Mouse (Mus musculus) A20 (cell line): ENCODE measurements around the gene Dhdds.

Source experiments
- DNase-seq: peaks from one replicate; pipeline ENCODE4 v3.0.0-alpha.2; 2011; ENCODE audit warnings: low read depth, low spot score

Gene Dhdds

DNA sequence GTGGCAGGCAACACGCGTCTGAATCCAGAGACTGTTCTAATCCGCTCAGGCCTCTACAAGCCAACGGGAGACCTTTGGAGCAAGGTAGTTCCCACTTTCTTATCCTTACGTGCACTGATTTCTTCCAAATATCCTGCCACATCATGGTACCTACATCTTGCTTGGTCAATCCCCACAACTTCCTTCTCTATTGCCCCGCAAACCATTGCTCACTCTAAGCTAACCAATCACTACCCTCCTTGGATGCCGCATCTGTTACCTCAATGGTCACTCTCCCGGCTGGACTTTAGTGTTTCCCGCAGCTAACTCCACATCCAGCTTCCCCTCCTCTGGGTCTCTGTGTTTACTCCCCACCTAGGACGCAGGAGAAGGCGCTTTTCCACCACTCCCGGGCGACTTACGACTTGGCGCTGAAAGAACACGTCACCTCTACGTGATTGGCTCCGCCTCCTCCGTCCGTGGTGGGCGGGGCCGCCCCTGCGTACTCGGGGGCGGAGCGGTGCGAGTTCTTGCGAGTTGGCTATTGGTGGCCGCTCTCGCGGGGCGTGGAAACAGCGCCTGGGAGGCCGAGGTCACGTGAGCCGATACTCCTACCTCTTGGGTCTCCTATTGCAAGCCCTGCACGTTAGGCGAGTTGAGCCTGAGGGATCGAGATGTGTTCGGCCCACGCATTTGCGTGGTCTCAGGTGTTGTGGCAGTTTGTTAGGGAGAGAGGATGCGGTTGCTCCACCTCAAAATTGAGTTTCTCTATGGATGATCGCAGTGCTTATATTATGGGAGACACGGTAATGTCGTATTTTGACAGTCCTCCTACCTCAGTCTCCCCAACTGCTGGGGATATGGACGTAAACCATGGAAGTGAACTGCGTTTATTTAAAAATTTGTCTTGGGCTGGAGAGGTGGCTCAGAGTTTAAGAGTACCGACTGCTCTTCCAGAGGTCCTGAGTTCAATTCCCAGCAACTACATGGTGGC, at the start of gene Dhdds:
Gene Dhdds, minus strand, starts transcription at position 453 of the 973 bp plus-strand sequence.
- DNase-seq: peak; percentile 98

GRCm38 (mm10) chr4:134047648-134048047, 46.9 kb upstream of the Dhdds start:
- DNase-seq: no peak

DNA sequence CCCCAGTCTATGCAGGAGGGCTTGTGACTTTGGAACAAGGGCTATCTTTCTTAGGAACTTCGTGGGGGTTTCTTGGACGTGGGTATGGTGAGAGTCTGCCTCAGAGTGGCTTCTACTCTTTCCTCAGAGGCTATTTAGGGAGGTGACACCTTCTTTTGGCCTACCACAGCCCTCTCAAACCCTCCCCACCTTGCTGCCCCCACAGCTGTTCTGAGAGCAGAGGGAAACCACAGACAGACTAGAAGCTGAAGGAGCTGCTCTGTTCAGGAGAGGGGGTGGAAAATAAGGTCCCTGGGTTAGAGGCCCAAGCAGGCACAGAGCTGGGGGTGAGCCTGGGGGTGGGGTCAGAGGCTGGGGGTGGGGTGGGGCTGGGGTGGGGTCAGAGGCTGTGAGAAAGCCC, 42.3 kb upstream of the Dhdds start:
- no peak for DNase-seq

DNA sequence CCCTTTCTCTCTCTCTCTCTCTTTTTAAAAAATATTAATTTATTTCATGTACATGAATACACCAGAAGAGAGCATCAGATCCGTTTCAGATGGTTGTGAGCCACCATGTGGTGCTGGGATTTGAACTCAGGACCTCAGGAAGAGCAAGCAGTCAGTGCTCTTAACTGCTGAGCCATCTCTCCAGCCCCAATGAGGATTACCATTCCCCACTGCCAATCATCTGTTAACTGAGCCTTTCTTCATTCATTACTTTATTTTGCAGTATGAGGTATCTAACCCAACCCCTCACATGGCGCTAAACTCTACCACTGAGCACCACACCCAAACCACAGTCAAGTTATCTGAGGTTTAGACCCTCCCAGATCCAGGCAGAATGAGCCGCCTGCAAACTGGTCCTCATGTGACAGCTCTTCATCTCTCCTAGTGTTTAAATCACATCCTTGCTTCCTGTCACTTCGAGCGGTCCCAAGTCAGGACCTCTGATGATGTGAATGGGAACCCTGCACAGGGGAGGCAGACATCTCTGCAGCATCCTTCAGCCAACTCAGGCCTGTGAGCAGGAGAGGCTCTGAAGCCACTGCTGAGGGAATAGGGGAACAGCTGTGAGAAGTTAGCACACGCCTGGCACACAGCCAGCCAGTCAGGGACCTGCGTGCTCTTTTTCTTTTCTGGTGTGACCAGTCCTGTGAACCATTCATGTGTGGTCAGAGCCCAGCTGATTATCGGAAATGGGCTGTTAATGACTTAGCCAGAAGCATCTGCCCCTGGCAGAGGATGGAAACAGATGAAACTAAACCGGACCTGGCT, 40.8 kb upstream of the Dhdds start:
- no peak for DNase-seq

DNA sequence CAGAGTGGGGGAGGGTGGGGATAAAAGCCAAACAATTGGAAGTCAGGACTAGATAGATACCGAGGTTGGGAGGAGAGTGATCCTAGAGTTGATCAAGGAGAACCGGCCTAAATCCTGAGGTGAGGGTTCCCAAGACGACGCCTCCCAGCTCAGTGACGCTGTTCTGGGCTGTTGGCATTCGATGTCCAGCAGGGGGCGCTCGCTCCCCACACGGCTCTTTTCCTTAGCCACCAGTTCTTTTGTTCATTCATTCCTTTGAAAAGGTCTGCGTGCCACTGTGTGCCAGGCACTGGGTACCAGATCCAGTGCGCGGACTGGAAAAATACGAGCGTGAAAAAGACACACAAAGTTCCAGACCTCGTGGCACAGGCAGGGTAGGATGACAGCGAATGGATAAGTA, 35.2 kb upstream of the Dhdds start:
- peak; percentile 63 for DNase-seq

GRCm38 (mm10) chr4:134025802-134026201, 25.1 kb upstream of the Dhdds start:
- no peak for DNase-seq

DNA sequence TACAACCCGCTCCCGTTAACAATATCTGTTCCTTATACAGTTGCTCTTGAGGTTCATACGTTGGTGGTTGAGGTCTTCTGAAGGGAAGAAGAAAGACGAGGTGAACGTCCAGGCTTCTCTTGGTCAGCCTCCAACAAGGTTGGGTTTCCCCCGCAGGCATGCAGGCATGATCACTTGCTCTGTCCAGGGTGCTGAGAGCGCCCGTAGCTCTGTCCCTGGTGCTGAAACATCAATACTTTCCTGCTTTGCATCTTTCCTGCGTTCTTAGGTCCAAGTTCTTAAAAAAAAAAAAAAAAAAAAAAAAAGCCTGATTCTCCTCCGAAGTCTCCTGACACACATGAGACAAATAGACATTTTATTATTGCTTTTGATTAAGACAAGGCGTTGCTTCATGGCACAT, 19.9 kb upstream of the Dhdds start:
- peak; percentile 53 for DNase-seq

DNA sequence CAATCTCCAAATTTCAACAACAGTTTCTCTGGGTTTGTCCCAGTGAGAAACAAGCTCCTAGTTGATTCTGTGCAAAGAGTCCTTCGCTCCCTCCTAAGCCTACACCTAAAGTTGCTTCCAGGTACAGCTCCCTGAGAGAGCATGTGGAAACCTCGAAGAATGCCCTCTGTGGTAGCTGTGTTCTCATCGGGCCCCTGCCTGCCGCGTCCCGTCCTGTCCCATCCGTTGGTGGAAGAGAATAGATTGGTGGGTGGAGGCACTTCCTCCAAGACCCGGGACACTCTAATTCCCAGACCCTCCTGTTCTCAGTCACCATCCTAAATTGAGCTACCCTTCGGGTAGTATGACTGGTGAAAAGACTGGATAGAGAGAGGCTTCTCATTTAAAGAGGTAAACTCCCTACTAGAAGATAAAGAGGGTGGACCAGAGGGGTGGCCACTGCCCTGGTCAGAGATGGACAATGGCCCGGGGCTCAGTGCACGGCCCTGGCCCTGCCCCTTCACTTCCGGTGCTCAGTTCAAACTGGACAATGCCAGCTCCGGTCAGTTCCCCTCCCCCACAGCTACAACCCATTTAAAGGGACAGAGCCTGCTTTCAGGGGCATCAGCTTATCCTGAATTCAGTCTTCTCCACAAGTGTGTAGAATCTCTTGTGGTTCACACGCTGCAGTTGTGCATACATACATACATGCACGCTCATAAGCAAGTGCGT, 19.1 kb upstream of the Dhdds start:
- no peak for DNase-seq

DNA sequence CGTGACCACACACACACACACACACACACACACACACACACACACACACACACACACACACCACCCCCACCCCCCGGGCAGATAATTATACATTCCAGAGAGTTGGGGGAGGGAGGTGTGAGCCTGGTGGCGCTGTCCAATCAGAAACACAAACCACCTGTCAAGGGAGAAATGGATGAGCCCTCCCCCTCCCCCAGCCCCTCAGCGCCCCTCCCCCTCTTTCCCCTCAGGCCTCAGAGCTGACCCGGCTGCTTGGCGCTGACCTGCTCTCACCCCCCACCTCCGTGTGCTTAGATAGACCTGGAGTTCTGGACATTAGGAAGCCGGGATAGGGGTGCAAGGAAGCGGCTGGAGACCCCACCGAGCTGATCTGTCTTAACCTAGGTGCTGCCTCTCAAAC, 18.5 kb upstream of the Dhdds start:
- DNase-seq: no peak

- no peak for DNase-seq
Observed at GRCm38 (mm10) chr4:134018779-134019145, 18.0 kb upstream of the Dhdds start, which contains the start of gene Lin28a. Gene Lin28a, minus strand, starts transcription at chr4:134018841.

DNA sequence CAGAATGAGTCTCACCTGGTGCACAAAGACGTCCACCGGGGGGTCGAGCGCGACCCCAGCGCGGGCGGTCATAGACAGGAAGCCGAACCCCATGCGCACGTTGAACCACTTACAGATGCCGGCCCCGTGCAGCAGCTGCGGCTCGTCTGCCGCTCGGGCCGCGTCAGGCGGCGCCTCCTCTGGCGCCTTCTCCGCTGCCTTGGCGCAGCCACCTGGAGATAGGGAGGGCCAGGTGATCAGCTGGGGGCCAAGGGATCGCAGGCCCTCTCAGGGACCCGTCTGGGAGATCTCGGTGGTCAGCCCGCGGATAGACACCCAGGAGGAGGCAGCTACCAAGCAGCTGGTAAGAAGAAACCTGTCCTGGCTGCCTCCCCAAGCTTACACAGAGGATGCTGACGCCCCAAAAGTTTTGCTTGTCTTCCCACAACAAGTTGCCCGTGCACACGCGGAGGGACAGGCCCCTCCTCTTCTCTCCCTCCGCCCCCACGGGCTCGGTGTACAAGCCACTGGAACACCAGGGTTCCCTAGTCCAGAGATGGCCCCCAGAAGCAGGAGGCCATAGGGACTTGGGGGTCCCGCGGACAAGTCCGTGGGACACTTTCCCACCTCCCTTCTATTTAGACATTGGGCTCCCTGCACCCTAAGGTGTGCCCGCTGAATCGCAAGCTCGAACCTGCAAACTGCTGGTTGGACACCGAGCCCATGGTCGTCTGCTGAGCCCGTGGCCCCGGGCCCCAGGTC, 17.5 kb upstream of the Dhdds start:
- no peak for DNase-seq

DNA sequence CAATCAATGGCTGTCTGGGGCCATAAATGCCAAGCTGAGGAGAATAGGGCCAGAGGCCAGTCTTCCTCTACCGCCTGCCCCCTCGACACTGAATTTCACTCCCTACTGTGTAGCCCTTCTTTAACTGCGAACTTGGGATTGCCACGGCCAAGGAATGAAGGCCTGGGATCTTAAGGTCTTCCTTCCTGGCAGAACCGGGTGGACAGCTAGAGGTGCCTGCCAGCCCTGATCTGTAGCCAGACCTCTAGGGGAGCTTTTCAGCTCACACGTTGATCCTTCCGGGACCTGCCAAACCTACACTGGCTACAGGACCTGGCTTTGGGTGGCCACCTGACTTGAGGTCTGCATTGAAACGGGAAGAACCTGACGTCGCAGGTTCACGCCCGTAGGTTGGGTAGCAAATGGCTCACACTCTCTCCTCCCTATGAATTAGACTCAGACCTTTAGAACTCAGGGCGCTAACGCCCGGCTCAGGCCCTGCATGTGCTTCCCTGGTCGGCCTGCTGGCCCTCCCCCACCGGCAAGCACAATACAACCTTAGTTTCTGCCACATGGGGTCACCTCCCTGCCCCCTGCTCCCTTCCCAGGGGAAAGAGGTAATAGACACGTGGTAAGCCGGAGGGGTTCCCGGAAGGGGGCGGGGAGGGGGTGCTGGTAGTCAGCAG, 16.6 kb upstream of the Dhdds start:
- DNase-seq: no peak

GRCm38 (mm10) chr4:134016767-134017166, 16.0 kb upstream of the Dhdds start:
- DNase-seq: no peak

DNA sequence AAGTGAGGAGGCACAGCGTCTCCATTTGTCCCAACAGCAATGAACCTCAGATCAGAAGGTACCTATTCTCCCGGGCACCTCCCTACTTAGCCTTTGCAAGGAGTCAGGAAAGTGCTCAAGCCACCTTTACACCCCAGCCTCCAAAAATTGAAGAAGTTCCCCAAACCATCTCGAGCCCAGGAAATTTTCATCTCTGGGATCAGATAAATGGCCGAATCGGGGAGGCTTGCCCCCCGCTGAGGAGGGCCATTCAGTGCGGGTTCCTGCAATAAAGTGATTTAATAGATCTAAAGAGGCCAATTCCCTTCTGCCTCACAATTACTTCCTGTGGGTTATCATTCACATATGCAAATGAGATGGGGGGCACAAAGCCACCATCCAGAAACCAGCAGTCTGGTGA, 15.5 kb upstream of the Dhdds start:
- no peak for DNase-seq

- peak; percentile 53 for DNase-seq
Observed at GRCm38 (mm10) chr4:134012858-134013528, 12.3 kb upstream of the Dhdds start.

- no peak for DNase-seq
Observed at GRCm38 (mm10) chr4:134011450-134012414, 11.0 kb upstream of the Dhdds start.

DNA sequence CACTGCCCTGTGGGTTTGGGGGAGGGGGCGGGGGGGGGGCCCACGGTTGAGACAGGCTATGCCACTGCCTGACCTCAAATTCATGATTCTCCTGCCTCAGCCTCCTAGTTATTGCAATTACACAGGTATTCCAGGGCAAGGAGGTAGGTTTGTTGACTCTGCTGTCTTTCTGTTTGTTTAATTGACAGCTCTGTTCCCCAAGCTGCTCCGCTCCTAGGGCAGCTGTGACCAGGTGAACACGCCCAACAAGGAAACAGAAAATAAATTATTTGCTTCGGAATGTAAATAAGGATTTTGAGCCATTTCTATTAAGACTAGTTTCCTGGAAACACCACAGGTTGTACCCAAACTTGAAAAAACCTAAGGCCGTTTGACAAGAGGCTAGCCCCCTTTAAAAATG, 9.0 kb upstream of the Dhdds start:
- DNase-seq: no peak

DNA sequence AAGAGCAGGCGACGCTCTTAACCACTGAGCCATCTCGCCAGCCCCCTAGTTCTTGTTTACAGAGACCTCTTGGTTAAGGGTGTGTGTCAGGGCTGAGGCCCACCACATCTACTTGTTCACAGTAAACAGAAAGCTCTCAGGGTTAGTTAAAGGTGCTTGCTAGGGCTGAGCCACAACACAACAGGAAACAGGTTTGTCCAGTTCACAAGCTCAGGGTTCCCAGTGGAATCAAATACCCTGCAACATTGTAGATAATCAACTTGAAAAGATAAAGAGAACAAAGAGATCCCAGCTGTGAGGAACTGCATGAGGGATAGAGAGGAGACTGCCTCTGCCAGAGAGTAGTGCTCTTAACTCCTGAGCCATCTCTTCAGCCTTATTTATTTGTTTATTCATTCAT, 6.1 kb upstream of the Dhdds start:
- DNase-seq: no peak
